Mouse (Mus musculus) telencephalon, adult 2 months (tissue): ENCODE results near the gene Gm17657.

Experiments used
- DNase-seq: peaks from one replicate; pipeline ENCODE4 v3.0.0-alpha.2; 2011; ENCODE audit warnings: low read depth, low spot score

Gm17657 gene

GRCm38 (mm10) chr17:29488257-29488977 is 61.0 kb downstream of the Gm17657 start:
- DNase-seq = no peak

DNA sequence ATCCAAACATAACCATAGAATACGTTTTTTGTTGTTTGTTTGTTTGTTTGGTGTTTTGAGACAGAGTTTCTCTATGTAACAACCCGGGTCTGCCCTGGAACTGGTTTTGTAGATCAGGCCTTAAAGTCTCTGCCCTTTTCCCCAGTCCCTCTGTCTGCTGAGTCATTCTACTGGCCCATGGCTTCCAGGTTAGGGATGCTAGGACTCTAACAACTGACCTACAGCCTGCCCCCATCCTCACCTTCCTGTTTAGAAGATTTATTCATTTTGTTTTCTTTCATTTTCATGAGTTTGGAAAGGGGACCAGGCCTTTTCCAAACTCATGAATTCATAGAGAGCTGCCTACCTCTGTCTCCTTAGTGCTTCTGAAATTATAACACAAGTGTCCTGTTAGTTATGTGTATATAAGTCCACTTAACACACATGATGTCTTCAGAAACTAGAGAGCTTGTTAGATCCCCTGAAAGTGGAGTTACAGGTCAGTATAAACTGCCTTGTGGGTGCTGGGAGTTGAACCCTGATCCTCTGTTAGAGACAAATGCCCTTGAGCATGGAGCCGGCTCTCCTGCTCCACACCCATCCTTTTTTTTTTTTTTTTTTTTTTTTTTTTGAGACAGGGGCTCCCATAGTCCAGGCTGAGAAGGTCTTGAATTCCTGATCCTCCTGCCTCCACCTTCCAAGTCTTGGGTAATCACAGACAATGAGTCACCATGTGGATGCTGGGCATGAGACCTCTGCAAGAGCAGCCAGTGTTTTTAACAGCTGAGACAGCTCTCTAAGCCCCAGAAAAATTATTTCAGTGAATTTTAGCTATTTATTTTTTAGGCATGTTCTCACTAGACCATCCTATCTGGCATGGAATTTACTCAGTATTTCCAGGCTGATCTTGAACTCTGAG is 63.9 kb downstream of the Gm17657 start:
- no peak for DNase-seq

DNA sequence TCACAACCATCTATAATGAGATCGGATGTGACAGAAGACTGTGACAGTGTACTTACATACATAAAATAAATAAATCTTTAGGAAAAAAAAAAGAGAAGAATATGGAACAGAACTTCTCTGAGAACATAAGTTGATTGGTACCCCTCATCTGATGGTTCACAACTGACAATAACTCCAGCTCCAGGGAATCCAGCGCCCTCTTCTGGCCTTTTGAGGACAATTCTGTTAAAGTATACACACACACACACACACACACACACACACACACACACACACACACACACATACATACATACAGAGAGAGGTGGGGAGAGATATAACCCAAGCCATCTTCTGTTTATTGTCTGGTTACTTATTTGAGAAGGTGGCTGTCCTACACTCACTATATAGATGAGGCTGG is 65.0 kb downstream of the Gm17657 start:
- DNase-seq = no peak

DNA sequence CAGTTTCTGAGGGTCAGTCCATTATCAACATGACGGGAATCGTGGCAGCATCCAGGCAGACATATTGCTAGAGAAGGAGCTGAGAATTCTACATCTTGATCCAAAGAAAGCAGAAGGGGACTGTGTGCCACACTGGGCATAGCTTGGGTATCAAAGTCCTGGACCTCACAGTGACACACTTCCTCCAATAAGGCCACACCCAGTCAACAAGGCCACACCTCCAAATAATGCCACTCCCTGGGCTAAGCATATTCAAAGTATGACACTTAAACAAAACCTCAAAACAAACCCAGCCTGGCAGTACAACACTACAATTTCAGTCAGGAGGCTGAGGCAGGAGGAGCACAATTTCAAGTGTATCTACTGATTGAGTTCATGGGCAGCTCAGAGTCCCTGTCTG is 66.2 kb downstream of the Gm17657 start:
- DNase-seq = no peak

DNA sequence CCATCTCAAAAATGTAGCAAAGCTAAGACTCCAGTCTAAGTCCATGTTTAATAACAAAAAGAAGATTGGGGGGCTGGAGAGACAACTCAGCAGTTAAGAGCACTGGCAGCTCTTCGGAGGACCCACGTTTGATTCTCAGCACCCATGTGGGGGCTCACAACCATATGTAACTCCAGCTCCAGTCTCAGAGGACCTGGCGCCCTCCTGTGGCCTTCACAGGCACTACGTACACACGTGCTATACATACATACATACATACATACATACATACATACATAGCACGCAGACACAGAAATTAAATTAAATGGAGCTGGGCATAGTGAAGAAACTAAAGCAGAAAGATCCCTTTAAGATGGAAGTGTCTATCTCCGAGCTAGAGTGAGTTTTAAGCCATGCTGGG is 66.8 kb downstream of the Gm17657 start:
- DNase-seq = no peak

GRCm38 (mm10) chr17:29480256-29480655 is 69.2 kb downstream of the Gm17657 start:
- no peak for DNase-seq

GRCm38 (mm10) chr17:29478271-29478670 is 71.2 kb downstream of the Gm17657 start:
- no peak for DNase-seq

- no peak for DNase-seq
These were observed 72.1 kb downstream of the Gm17657 start for GRCm38 (mm10) chr17:29477357-29477756.

GRCm38 (mm10) chr17:29476461-29476860 is 73.0 kb downstream of the Gm17657 start:
- DNase-seq = no peak

- DNase-seq = no peak
These were observed 74.3 kb downstream of the Gm17657 start for GRCm38 (mm10) chr17:29475142-29475541.

DNA sequence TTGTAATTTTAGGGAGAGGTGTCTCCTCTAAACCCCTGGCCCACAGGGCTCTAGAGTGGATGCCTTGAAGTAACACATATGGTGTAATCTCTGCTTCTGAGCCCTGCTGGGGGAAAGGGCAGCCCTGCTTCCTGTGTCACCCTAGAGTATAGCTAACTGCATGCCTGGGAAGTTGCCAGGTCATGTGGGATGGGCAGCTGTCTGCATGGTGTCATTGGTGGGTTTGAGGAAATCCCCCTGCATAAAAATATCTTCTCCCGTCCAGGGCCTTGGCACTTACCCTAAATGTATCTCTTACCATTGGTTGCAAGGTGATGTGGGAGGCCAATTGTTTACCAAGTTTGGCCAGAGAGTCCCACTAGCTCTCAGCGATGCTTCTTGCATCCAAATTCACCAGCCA is 75.4 kb downstream of the Gm17657 start:
- no peak for DNase-seq

DNA sequence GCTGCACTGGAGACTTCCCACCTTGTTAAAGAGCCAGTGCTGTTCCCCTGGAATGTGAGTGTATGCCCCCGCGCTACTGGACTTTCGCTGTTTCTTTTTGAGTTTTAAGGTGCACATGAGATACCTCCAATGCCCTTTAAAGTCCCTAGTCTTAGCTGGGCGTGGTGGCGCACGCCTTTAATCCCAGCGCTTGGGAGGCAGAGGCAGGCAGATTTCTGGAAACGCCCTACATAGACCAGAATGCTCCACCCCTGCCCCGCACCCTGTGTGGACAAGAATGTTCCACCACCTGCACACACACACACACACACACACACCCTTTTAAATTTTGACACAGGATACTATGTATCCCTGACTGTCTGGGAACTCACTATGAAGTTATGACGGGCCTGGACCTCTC is 76.0 kb downstream of the Gm17657 start:
- no peak for DNase-seq
